Mouse (Mus musculus): ENCODE measurements around the gene Fbln1.

- TF ChIP-seq POLR2A (IDR thresholded peaks at IDR 0.05; ENCODE audit: borderline replicate concordance, insufficient read depth, low read length) (no peak), CTCF (IDR thresholded peaks at IDR 0.05; ENCODE audit: borderline replicate concordance, insufficient read depth, low read depth, low read length) (no peak)
These were observed 42.8 kb upstream of the Fbln1 start for GRCm38 (mm10) chr15:85162693-85163663.
